Comparison of ENCODE assay signal across 8 mouse cellular contexts in genomic region chr11:97664771-97665240, GRCm38 (mm10). TPM values are rescaled to one million over a fixed set of nuclear protein-coding genes. Genes with fewer than 3 reads are reported as not detected.
DNase-seq lines count a peak whose midpoint lies in the region; ATAC-seq and TF ChIP-seq lines count a peak whose summit lies in the region.

No protein-coding gene starts in this region.

- WGBS in bone marrow, adult 2 months = 18% methylated on average over 6 of the region's 6 CpGs
- WGBS in hindbrain, embryonic 14.5 days = 32% methylated on average over 6 of the region's 6 CpGs
- 35% methylated on average over 6 of the region's 6 CpGs for WGBS in liver, postnatal 0 days (ENCODE audit: insufficient replicate concordance)

- H3K36me3 ChIP-seq in hindbrain, embryonic 14.5 days (replicated peaks; ENCODE audit: control insufficient read depth, insufficient read depth) = peaks cover 28% of the 10 kb centered on the region
- H3K36me3 ChIP-seq in liver, postnatal 0 days (replicated peaks; ENCODE audit: insufficient read depth, low read length) = peaks cover 3% of the 10 kb centered on the region

- no peak for TF ChIP-seq POLR2A in bone marrow, adult 2 months (IDR thresholded peaks at IDR 0.05; ENCODE audit: borderline replicate concordance, control insufficient read depth, low read depth, low read length)

- DNase-seq in gastrocnemius, adult 2 months = no peak
- DNase-seq in gastrocnemius, postnatal 14 days = no peak
- no peak for DNase-seq in hindbrain, embryonic 14.5 days (ENCODE audit: low spot score)
- no peak for DNase-seq in liver, postnatal 0 days
- DNase-seq in thymus, postnatal 25 days = peak; percentile 56
- DNase-seq in gastrocnemius, postnatal 4 days (ENCODE audit: low spot score in 2 of 2) = no peak
- no peak for DNase-seq in ovary, postnatal 14 days (ENCODE audit: low spot score)

- H3K9ac ChIP-seq in hindbrain, embryonic 14.5 days = peak overlapping the region; percentile 87; the same call in 1 of the 2 replicates
- H3K9ac ChIP-seq in liver, postnatal 0 days (replicated peaks) = no peak overlapping the region

- peaks cover 19% of the 10 kb centered on the region for H3K27me3 ChIP-seq in hindbrain, embryonic 14.5 days (ENCODE audit: control insufficient read depth, insufficient read depth, low read length)
- H3K27me3 ChIP-seq in liver, postnatal 0 days (ENCODE audit: insufficient read depth, low read length) = peaks cover 33% of the 10 kb centered on the region

- TF ChIP-seq EP300 in liver, postnatal 0 days (IDR thresholded peaks at IDR 0.05; ENCODE audit: low read depth) = no peak

- H3K4me2 ChIP-seq in hindbrain, embryonic 14.5 days (replicated peaks) = peak overlapping the region; percentile 72
- peak overlapping the region; percentile 84; the same call in 1 of the 2 replicates for H3K4me2 ChIP-seq in liver, postnatal 0 days (ENCODE audit: low read depth, low read length)

- no peak for ATAC-seq in hindbrain, embryonic 14.5 days (ENCODE audit: low FRiP score)
- no peak for ATAC-seq in liver, postnatal 0 days

- no peaks in the 10 kb centered on the region; the same call in 1 of the 2 replicates for H3K4me1 ChIP-seq in bone marrow, adult 2 months (ENCODE audit: control insufficient read depth, insufficient read depth, low read length)
- peaks cover 32% of the 10 kb centered on the region for H3K4me1 ChIP-seq in hindbrain, embryonic 14.5 days (replicated peaks; ENCODE audit: control insufficient read depth, insufficient read depth, low read length)
- H3K4me1 ChIP-seq in liver, postnatal 0 days (ENCODE audit: insufficient read depth) = peaks cover 19% of the 10 kb centered on the region

- H3K27ac ChIP-seq in gastrocnemius, adult 2 months = peak overlapping the region; percentile 92
- H3K27ac ChIP-seq in bone marrow, adult 2 months (ENCODE audit: control insufficient read depth, insufficient read depth, low read depth, low read length, poor library complexity) = no peak overlapping the region
- no peak overlapping the region for H3K27ac ChIP-seq in hindbrain, embryonic 14.5 days
- no peak overlapping the region for H3K27ac ChIP-seq in liver, postnatal 0 days (ENCODE audit: low read depth)

- peak; percentile 23; the same call in 1 of the 2 replicates for TF ChIP-seq CTCF in gastrocnemius, adult 2 months (IDR thresholded peaks at IDR 0.05)
- TF ChIP-seq CTCF in bone marrow, adult 2 months (IDR thresholded peaks at IDR 0.05; ENCODE audit: control insufficient read depth, insufficient read depth, low read length) = no peak; the same call in 1 of the 2 replicates
- peak; percentile 21; the same call in 1 of the 2 replicates for TF ChIP-seq CTCF in liver, postnatal 0 days (IDR thresholded peaks at IDR 0.05; ENCODE audit: low read depth)

- intact Hi-C loops in gastrocnemius, adult 2 months (cut with DNase I) = loop anchor here (2.0 kb wide), 1 partner anchor 20 kb away; the partner anchor contains the start of gene Cisd3
- intact Hi-C loops in gastrocnemius, postnatal 14 days (cut with DNase I; ENCODE audit: low total_unique reads) = no loop called here

- H3K9me3 ChIP-seq in hindbrain, embryonic 14.5 days (ENCODE audit: control insufficient read depth, low read length) = no peaks in the 10 kb centered on the region
- no peaks in the 10 kb centered on the region for H3K9me3 ChIP-seq in liver, postnatal 0 days (ENCODE audit: low read length)

- H3K4me3 ChIP-seq in gastrocnemius, adult 2 months = peak overlapping the region; percentile 87
- H3K4me3 ChIP-seq in bone marrow, adult 2 months (replicated peaks; ENCODE audit: control insufficient read depth, low read depth, low read length) = peak overlapping the region; percentile 33
- peak overlapping the region; percentile 91 for H3K4me3 ChIP-seq in hindbrain, embryonic 14.5 days (replicated peaks; ENCODE audit: low read length)
- 0 out of 2 replicates have a peak overlapping the region, but pooled peaks have one; percentile 69 for H3K4me3 ChIP-seq in liver, postnatal 0 days (ENCODE audit: low read depth, low read length)

RNA-seq across cellular contexts. Expression of gene Mllt6, which starts 1.6 kb away (rescaled TPM):
- 10 to 100 TPM; 41.9 to 54.7 TPM for total RNA-seq in gastrocnemius, adult 2 months (2021)
- 10 to 100 TPM; 26.2 to 27.4 TPM for total RNA-seq in gastrocnemius, postnatal 14 days (2021)
- 13.0 and 23.7 TPM in 2 replicates for polyA plus RNA-seq in bone marrow, adult 2 months (2011; ENCODE audit: insufficient read depth, insufficient read length, low replicate concordance, missing spikeins)
- polyA plus RNA-seq in hindbrain, embryonic 14.5 days (2014; fragmentation: Nextera tagmentation; extraction: Ambion mirVana) = 5.0 TPM in 2 replicates
- 0.32 and 0.38 TPM in 2 replicates for polyA plus RNA-seq in liver, postnatal 0 days (2015; fragmentation: Nextera tagmentation; extraction: Ambion mirVana)
- 10 to 100 TPM; 30.8 to 32.1 TPM for total RNA-seq in gastrocnemius, postnatal 4 days (2021)

RNA-seq across cellular contexts. Expression of gene Cisd3, which starts 20.8 kb away (rescaled TPM):
- total RNA-seq in gastrocnemius, adult 2 months (2021) = 100 to 1,000 TPM in 1 of 2 experiments, 10 to 100 TPM in 1; 96.2 to 111 TPM
- 100 to 1,000 TPM; 105 to 116 TPM for total RNA-seq in gastrocnemius, postnatal 14 days (2021)
- polyA plus RNA-seq in bone marrow, adult 2 months (2011; ENCODE audit: insufficient read depth, insufficient read length, low replicate concordance, missing spikeins) = 29.3 and 76.0 TPM in 2 replicates
- 27.7 and 34.7 TPM in 2 replicates for polyA plus RNA-seq in hindbrain, embryonic 14.5 days (2014; fragmentation: Nextera tagmentation; extraction: Ambion mirVana)
- polyA plus RNA-seq in liver, postnatal 0 days (2015; fragmentation: Nextera tagmentation; extraction: Ambion mirVana) = 54.6 and 63.7 TPM in 2 replicates
- 10 to 100 TPM; 65.5 to 72.0 TPM for total RNA-seq in gastrocnemius, postnatal 4 days (2021)

RNA-seq across cellular contexts. Expression of gene Epop, which starts 35.3 kb away (rescaled TPM):
- total RNA-seq in gastrocnemius, adult 2 months (2021) = 1 to 10 TPM in 1 of 2 experiments, under 1 TPM in 1; 0.98 to 1.5 TPM
- total RNA-seq in gastrocnemius, postnatal 14 days (2021) = 1 to 10 TPM in 1 of 2 experiments, under 1 TPM in 1; 0.60 to 1.3 TPM
- polyA plus RNA-seq in bone marrow, adult 2 months (2011; ENCODE audit: insufficient read depth, insufficient read length, low replicate concordance, missing spikeins) = 0.41 and 6.1 TPM in 2 replicates
- 1.8 and 2.6 TPM in 2 replicates for polyA plus RNA-seq in hindbrain, embryonic 14.5 days (2014; fragmentation: Nextera tagmentation; extraction: Ambion mirVana)
- 1.1 and 1.6 TPM in 2 replicates for polyA plus RNA-seq in liver, postnatal 0 days (2015; fragmentation: Nextera tagmentation; extraction: Ambion mirVana)
- total RNA-seq in gastrocnemius, postnatal 4 days (2021) = under 1 TPM; 0.47 to 0.76 TPM

RNA-seq across cellular contexts. Expression of gene Pcgf2, which starts 35.5 kb away (rescaled TPM):
- 1 to 10 TPM; 1.7 to 2.9 TPM for total RNA-seq in gastrocnemius, adult 2 months (2021)
- total RNA-seq in gastrocnemius, postnatal 14 days (2021) = 1 to 10 TPM; 6.5 to 7.7 TPM
- 7.0 and 10.7 TPM in 2 replicates for polyA plus RNA-seq in bone marrow, adult 2 months (2011; ENCODE audit: insufficient read depth, insufficient read length, low replicate concordance, missing spikeins)
- polyA plus RNA-seq in hindbrain, embryonic 14.5 days (2014; fragmentation: Nextera tagmentation; extraction: Ambion mirVana) = 22.0 and 23.4 TPM in 2 replicates
- polyA plus RNA-seq in liver, postnatal 0 days (2015; fragmentation: Nextera tagmentation; extraction: Ambion mirVana) = 1.9 TPM in 2 replicates
- total RNA-seq in gastrocnemius, postnatal 4 days (2021) = 10 to 100 TPM; 27.3 to 33.0 TPM

RNA-seq across cellular contexts. Expression of gene Psmb3, which starts 38.4 kb away (rescaled TPM):
- 100 to 1,000 TPM; 141 to 159 TPM for total RNA-seq in gastrocnemius, adult 2 months (2021)
- total RNA-seq in gastrocnemius, postnatal 14 days (2021) = 100 to 1,000 TPM; 146 to 154 TPM
- 138 and 152 TPM in 2 replicates for polyA plus RNA-seq in bone marrow, adult 2 months (2011; ENCODE audit: insufficient read depth, insufficient read length, low replicate concordance, missing spikeins)
- 436 and 489 TPM in 2 replicates for polyA plus RNA-seq in hindbrain, embryonic 14.5 days (2014; fragmentation: Nextera tagmentation; extraction: Ambion mirVana)
- 244 and 267 TPM in 2 replicates for polyA plus RNA-seq in liver, postnatal 0 days (2015; fragmentation: Nextera tagmentation; extraction: Ambion mirVana)
- 100 to 1,000 TPM; 203 to 227 TPM for total RNA-seq in gastrocnemius, postnatal 4 days (2021)

Comparison
In these comparisons a context has a peak if more than half of its experiments do, and no peak if none do; other contexts are left out.
1. H3K4me3 ChIP-seq: peak in every context shown above with its lines; median percentile 91 in hindbrain, embryonic 14.5 days; 87 in gastrocnemius, adult 2 months; 69 in liver, postnatal 0 days; 33 in bone marrow, adult 2 months.